Comparison of ENCODE assay signal across 13 mouse cellular contexts in the genomic region with DNA sequence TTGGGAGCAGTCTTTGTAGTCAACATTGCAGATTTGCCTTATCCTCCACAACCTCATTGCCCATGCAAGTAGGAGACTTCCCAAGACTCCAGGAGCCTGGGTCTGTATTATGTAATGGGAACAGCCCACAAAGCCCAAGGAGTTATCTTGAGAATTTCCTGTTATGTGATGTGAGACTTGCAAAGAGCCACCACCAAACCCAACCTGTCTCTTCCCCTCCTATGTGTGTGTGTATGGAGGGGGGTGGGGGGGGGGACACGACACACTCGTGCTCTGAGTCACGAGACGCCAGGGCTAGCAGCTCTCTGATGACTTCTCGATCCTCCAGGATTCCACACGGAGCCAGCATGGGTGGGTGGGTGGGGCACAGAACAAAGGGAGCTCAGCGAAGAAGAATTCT.
DNase-seq lines count a peak whose midpoint lies in the region; ATAC-seq and TF ChIP-seq lines count a peak whose summit lies in the region.
"Had no signal": no experiment of that assay in that cellular context is flagged by ENCODE, and none has a peak within 500 bp of the region (broad histone marks: within the 10 kb centered on the region; RNA-seq: fewer than 3 reads in every experiment).

No protein-coding gene starts in this region.

- ATAC-seq in kidney, embryonic 14.5 days (ENCODE audit: low FRiP score, low TSS enrichment): no peak
- ATAC-seq in midbrain, postnatal 0 days (ENCODE audit: low FRiP score): no peak
- peak; percentile 42 for ATAC-seq in common myeloid progenitor, adult 5-6 weeks (replicated peaks; ENCODE audit: low read depth, poor library complexity, severe bottlenecking)
- peak; percentile 21; the same call in 1 of the 2 replicates for ATAC-seq in liver, embryonic 16.5 days (ENCODE audit: low read depth)
- ATAC-seq: midbrain, embryonic 13.5 days had no signal

- no peak for TF ChIP-seq CTCF in midbrain, postnatal 0 days (IDR thresholded peaks at IDR 0.05)

- peaks cover 25% of the 10 kb centered on the region for H3K4me1 ChIP-seq in kidney, embryonic 14.5 days (ENCODE audit: control insufficient read depth, insufficient read depth, low read length)
- H3K4me1 ChIP-seq in midbrain, embryonic 10.5 days: peaks cover 30% of the 10 kb centered on the region
- peaks cover 3% of the 10 kb centered on the region; the same call in 1 of the 2 replicates for H3K4me1 ChIP-seq in midbrain, postnatal 0 days (ENCODE audit: insufficient read depth, low read length)
- H3K4me1 ChIP-seq in liver, embryonic 16.5 days (ENCODE audit: control insufficient read depth, low read depth, low read length): peaks cover 5% of the 10 kb centered on the region

- H3K27ac ChIP-seq in kidney, embryonic 14.5 days (ENCODE audit: low read depth, low read length): no peak overlapping the region
- 0 out of 2 replicates have a peak overlapping the region, but pooled peaks have one; percentile 9 for H3K27ac ChIP-seq in midbrain, embryonic 10.5 days (replicated peaks)
- no peak overlapping the region for H3K27ac ChIP-seq in midbrain, postnatal 0 days (ENCODE audit: low read depth, low read length)
- no peak overlapping the region for H3K27ac ChIP-seq in liver, embryonic 16.5 days (ENCODE audit: low read length)
- H3K27ac ChIP-seq: midbrain, embryonic 13.5 days had no signal

- no peaks in the 10 kb centered on the region; the same call in 1 of the 2 replicates for H3K36me3 ChIP-seq in kidney, embryonic 14.5 days (ENCODE audit: control insufficient read depth, insufficient read depth, low read length)
- peaks cover 12% of the 10 kb centered on the region; the same call in 1 of the 2 replicates for H3K36me3 ChIP-seq in midbrain, embryonic 10.5 days
- H3K36me3 ChIP-seq in midbrain, postnatal 0 days (ENCODE audit: insufficient read depth, low read length): no peaks in the 10 kb centered on the region
- H3K36me3 ChIP-seq in liver, embryonic 16.5 days (ENCODE audit: control insufficient read depth, insufficient read depth): no peaks in the 10 kb centered on the region
- H3K36me3 ChIP-seq: midbrain, embryonic 13.5 days had no signal

- H3K4me3 ChIP-seq in kidney, embryonic 14.5 days (ENCODE audit: low read length): no peak overlapping the region
- no peak overlapping the region for H3K4me3 ChIP-seq in midbrain, embryonic 10.5 days
- no peak overlapping the region for H3K4me3 ChIP-seq in midbrain, postnatal 0 days (ENCODE audit: low read depth, low read length)
- H3K4me3 ChIP-seq in liver, embryonic 16.5 days (ENCODE audit: low read depth, low read length): no peak overlapping the region
- H3K4me3 ChIP-seq: erythroblast, embryonic 14.5 days; layer of hippocampus, adult 2 months; midbrain, embryonic 13.5 days had no signal

- no peak overlapping the region for H3K9ac ChIP-seq in kidney, embryonic 14.5 days (ENCODE audit: low read depth, low read length)
- H3K9ac ChIP-seq in midbrain, postnatal 0 days (replicated peaks; ENCODE audit: low read length, poor library complexity, severe bottlenecking): no peak overlapping the region
- H3K9ac ChIP-seq in liver, embryonic 16.5 days (ENCODE audit: low read depth, low read length): no peak overlapping the region
- H3K9ac ChIP-seq: lung, embryonic 14.5 days; midbrain, embryonic 13.5 days had no signal

- H3K4me2 ChIP-seq in kidney, embryonic 14.5 days (replicated peaks; ENCODE audit: low read depth, low read length): no peak overlapping the region
- no peak overlapping the region for H3K4me2 ChIP-seq in midbrain, postnatal 0 days (ENCODE audit: low read depth, low read length, poor library complexity, severe bottlenecking)
- H3K4me2 ChIP-seq in liver, embryonic 16.5 days (ENCODE audit: low read depth, low read length): no peak overlapping the region
- H3K4me2 ChIP-seq: lung, embryonic 14.5 days; midbrain, embryonic 13.5 days had no signal

- DNase-seq in kidney, adult 11 months: peak; percentile 28
- DNase-seq in midbrain, embryonic 10.5 days (ENCODE audit: low spot score): no peak
- DNase-seq in midbrain, postnatal 0 days (ENCODE audit: low spot score): no peak
- DNase-seq in adrenal gland, adult 8-10 months: no peak
- DNase-seq: cerebellum, adult 2 months; lung, embryonic 14.5 days had no signal

- WGBS in kidney, embryonic 14.5 days: 50% methylated on average over 7 of the region's 7 CpGs
- WGBS in midbrain, embryonic 10.5 days: 77% methylated on average over 6 of the region's 7 CpGs
- WGBS in midbrain, postnatal 0 days: 59% methylated on average over 7 of the region's 7 CpGs
- 46% methylated on average over 7 of the region's 7 CpGs for WGBS in liver, embryonic 16.5 days (ENCODE audit: insufficient replicate concordance)

- H3K9me3 ChIP-seq in kidney, embryonic 14.5 days (ENCODE audit: control insufficient read depth, low read length): peaks cover 2% of the 10 kb centered on the region; the same call in 1 of the 2 replicates
- H3K9me3 ChIP-seq in midbrain, embryonic 10.5 days (replicated peaks): peaks cover 5% of the 10 kb centered on the region; the same call in 1 of the 2 replicates
- H3K9me3 ChIP-seq in midbrain, postnatal 0 days (ENCODE audit: low read length): no peaks in the 10 kb centered on the region
- H3K9me3 ChIP-seq in liver, embryonic 16.5 days (replicated peaks; ENCODE audit: control insufficient read depth, low read length): no peaks in the 10 kb centered on the region
- H3K9me3 ChIP-seq: midbrain, embryonic 13.5 days had no signal

- H3K27me3 ChIP-seq in kidney, embryonic 14.5 days (ENCODE audit: control insufficient read depth, insufficient read depth, low read length): no peaks in the 10 kb centered on the region
- no peaks in the 10 kb centered on the region for H3K27me3 ChIP-seq in midbrain, embryonic 10.5 days (ENCODE audit: low read depth, poor library complexity, severe bottlenecking)
- no peaks in the 10 kb centered on the region for H3K27me3 ChIP-seq in midbrain, postnatal 0 days (ENCODE audit: insufficient read depth, low read length)
- no peaks in the 10 kb centered on the region for H3K27me3 ChIP-seq in liver, embryonic 16.5 days (ENCODE audit: control insufficient read depth, insufficient read depth, low read depth, low read length)
- H3K27me3 ChIP-seq: CH12.LX; midbrain, embryonic 13.5 days had no signal

Comparison
In these comparisons a context has a peak if more than half of its experiments do, and no peak if none do; other contexts are left out.
1. ATAC-seq: peak in common myeloid progenitor, adult 5-6 weeks (single experiment) and liver, embryonic 16.5 days (single experiment); none in kidney, embryonic 14.5 days (single experiment) and midbrain, postnatal 0 days (single experiment).